ENCODE assay signal across 24 mouse cellular contexts in genomic region chr16:81452988-81453387, GRCm38 (mm10).
DNase-seq lines count a peak whose midpoint lies in the region; ATAC-seq and TF ChIP-seq lines count a peak whose summit lies in the region.
"Had no signal": no experiment of that assay in that cellular context is flagged by ENCODE, and none has a peak within 500 bp of the region (broad histone marks: within the 10 kb centered on the region; RNA-seq: fewer than 3 reads in every experiment).

No protein-coding gene starts in this region.

- H3K9ac ChIP-seq in forebrain, embryonic 16.5 days (replicated peaks; ENCODE audit: low read depth, low read length), result no peak overlapping the region
- no peak overlapping the region for H3K9ac ChIP-seq in forebrain, embryonic 15.5 days (replicated peaks)
- no peak overlapping the region for H3K9ac ChIP-seq in hindbrain, embryonic 15.5 days
- no peak overlapping the region for H3K9ac ChIP-seq in midbrain, embryonic 15.5 days
- no peak overlapping the region for H3K9ac ChIP-seq in hindbrain, postnatal 0 days (replicated peaks; ENCODE audit: low read length)
- H3K9ac ChIP-seq: forebrain, embryonic 12.5 days; heart, embryonic 12.5 days; heart, embryonic 15.5 days had no signal

- no peaks in the 10 kb centered on the region for H3K36me3 ChIP-seq in forebrain, embryonic 16.5 days (ENCODE audit: control insufficient read depth, insufficient read depth)
- H3K36me3 ChIP-seq in forebrain, embryonic 15.5 days, result no peaks in the 10 kb centered on the region
- peaks cover 6% of the 10 kb centered on the region; the same call in 1 of the 2 replicates for H3K36me3 ChIP-seq in hindbrain, embryonic 15.5 days
- H3K36me3 ChIP-seq in hindbrain, embryonic 10.5 days, result no peaks in the 10 kb centered on the region
- no peaks in the 10 kb centered on the region for H3K36me3 ChIP-seq in midbrain, embryonic 15.5 days (replicated peaks)
- no peaks in the 10 kb centered on the region for H3K36me3 ChIP-seq in midbrain, embryonic 10.5 days
- no peaks in the 10 kb centered on the region for H3K36me3 ChIP-seq in hindbrain, postnatal 0 days (ENCODE audit: insufficient read depth, low read length)
- H3K36me3 ChIP-seq: forebrain, embryonic 12.5 days; heart, embryonic 12.5 days; heart, embryonic 15.5 days had no signal

- H3K9me3 ChIP-seq in forebrain, embryonic 16.5 days (ENCODE audit: control insufficient read depth, low read length), result no peaks in the 10 kb centered on the region
- no peaks in the 10 kb centered on the region for H3K9me3 ChIP-seq in forebrain, embryonic 15.5 days
- no peaks in the 10 kb centered on the region for H3K9me3 ChIP-seq in hindbrain, embryonic 15.5 days
- no peaks in the 10 kb centered on the region for H3K9me3 ChIP-seq in hindbrain, embryonic 10.5 days
- H3K9me3 ChIP-seq in midbrain, embryonic 15.5 days, result no peaks in the 10 kb centered on the region
- H3K9me3 ChIP-seq in midbrain, embryonic 10.5 days (replicated peaks), result no peaks in the 10 kb centered on the region
- H3K9me3 ChIP-seq in hindbrain, postnatal 0 days (ENCODE audit: low read length), result no peaks in the 10 kb centered on the region
- H3K9me3 ChIP-seq: forebrain, embryonic 12.5 days; heart, embryonic 12.5 days; heart, embryonic 15.5 days had no signal

- no peaks in the 10 kb centered on the region for H3K27me3 ChIP-seq in forebrain, embryonic 16.5 days (replicated peaks; ENCODE audit: control insufficient read depth, insufficient read depth, low read length)
- no peaks in the 10 kb centered on the region for H3K27me3 ChIP-seq in forebrain, embryonic 15.5 days
- no peaks in the 10 kb centered on the region for H3K27me3 ChIP-seq in hindbrain, embryonic 15.5 days
- H3K27me3 ChIP-seq in hindbrain, embryonic 10.5 days (ENCODE audit: insufficient read depth, poor library complexity, severe bottlenecking), result no peaks in the 10 kb centered on the region
- H3K27me3 ChIP-seq in midbrain, embryonic 15.5 days (replicated peaks), result no peaks in the 10 kb centered on the region
- no peaks in the 10 kb centered on the region for H3K27me3 ChIP-seq in midbrain, embryonic 10.5 days (ENCODE audit: low read depth, poor library complexity, severe bottlenecking)
- H3K27me3 ChIP-seq in hindbrain, postnatal 0 days (ENCODE audit: insufficient read depth, low read length), result no peaks in the 10 kb centered on the region
- H3K27me3 ChIP-seq: forebrain, embryonic 12.5 days; heart, embryonic 12.5 days; heart, embryonic 15.5 days had no signal

- 52% methylated on average over 2 of the region's 2 CpGs for WGBS in forebrain, embryonic 16.5 days
- 51% methylated on average over 2 of the region's 2 CpGs for WGBS in forebrain, embryonic 15.5 days
- WGBS in hindbrain, embryonic 15.5 days, result 62% methylated on average over 2 of the region's 2 CpGs
- 68% methylated on average over 2 of the region's 2 CpGs for WGBS in hindbrain, embryonic 10.5 days
- 60% methylated on average over 2 of the region's 2 CpGs for WGBS in midbrain, embryonic 15.5 days
- WGBS in midbrain, embryonic 10.5 days, result 74% methylated on average over 2 of the region's 2 CpGs
- 49% methylated on average over 2 of the region's 2 CpGs for WGBS in hindbrain, postnatal 0 days

- peak; percentile 57; the same call in 1 of the 2 replicates for ATAC-seq in forebrain, embryonic 16.5 days
- no peak for ATAC-seq in forebrain, embryonic 15.5 days (replicated peaks)
- peak; percentile 72 for ATAC-seq in hindbrain, embryonic 15.5 days (ENCODE audit: low FRiP score, low read depth)
- 0 out of 2 replicates have a peak, but pooled peaks have one; percentile 58 for ATAC-seq in midbrain, embryonic 15.5 days (replicated peaks)
- ATAC-seq in hindbrain, postnatal 0 days, result no peak
- ATAC-seq: CD4-positive, CD25-positive, alpha-beta regulatory T cell, adult 4 months; intestine, postnatal 0 days had no signal

- DNase-seq in hindbrain, embryonic 10.5 days (ENCODE audit: low spot score), result no peak
- no peak for DNase-seq in midbrain, embryonic 10.5 days (ENCODE audit: low spot score)
- peak; percentile 15 for DNase-seq in hindbrain, postnatal 0 days (ENCODE audit: low spot score)
- no peak for DNase-seq in lung, adult 18-20 months
- DNase-seq: adrenal gland, adult 2 months; adrenal gland, postnatal 14 days; cerebellum, adult 11-12 months; cerebellum, adult 8-10 months; cerebellum, postnatal 10 days; cerebellum, postnatal 36 days; embryo, embryonic 11 days; gastrocnemius, postnatal 25 days; heart, adult 18-20 months; heart, postnatal 10 days; heart, postnatal 36 days had no signal

- H3K4me2 ChIP-seq in forebrain, embryonic 16.5 days (ENCODE audit: low read length), result no peak overlapping the region
- no peak overlapping the region for H3K4me2 ChIP-seq in forebrain, embryonic 15.5 days (replicated peaks)
- no peak overlapping the region for H3K4me2 ChIP-seq in hindbrain, embryonic 15.5 days
- H3K4me2 ChIP-seq in midbrain, embryonic 15.5 days, result no peak overlapping the region
- no peak overlapping the region for H3K4me2 ChIP-seq in hindbrain, postnatal 0 days (ENCODE audit: low read depth, low read length)
- H3K4me2 ChIP-seq: forebrain, embryonic 12.5 days; heart, embryonic 12.5 days; heart, embryonic 15.5 days had no signal

- no peak overlapping the region for H3K4me3 ChIP-seq in forebrain, embryonic 16.5 days (replicated peaks; ENCODE audit: low read length)
- H3K4me3 ChIP-seq in forebrain, embryonic 15.5 days, result no peak overlapping the region
- H3K4me3 ChIP-seq in hindbrain, embryonic 15.5 days, result no peak overlapping the region
- no peak overlapping the region for H3K4me3 ChIP-seq in hindbrain, embryonic 10.5 days
- no peak overlapping the region for H3K4me3 ChIP-seq in midbrain, embryonic 15.5 days
- H3K4me3 ChIP-seq in midbrain, embryonic 10.5 days, result no peak overlapping the region
- H3K4me3 ChIP-seq in hindbrain, postnatal 0 days (ENCODE audit: low read length), result no peak overlapping the region
- H3K4me3 ChIP-seq: forebrain, embryonic 12.5 days; heart, embryonic 12.5 days; heart, embryonic 15.5 days had no signal

- no peaks in the 10 kb centered on the region for H3K4me1 ChIP-seq in forebrain, embryonic 16.5 days (replicated peaks; ENCODE audit: control insufficient read depth, insufficient read depth, low read length)
- no peaks in the 10 kb centered on the region for H3K4me1 ChIP-seq in forebrain, embryonic 15.5 days
- H3K4me1 ChIP-seq in hindbrain, embryonic 15.5 days (replicated peaks), result no peaks in the 10 kb centered on the region
- H3K4me1 ChIP-seq in hindbrain, embryonic 10.5 days (replicated peaks), result no peaks in the 10 kb centered on the region
- H3K4me1 ChIP-seq in midbrain, embryonic 15.5 days, result no peaks in the 10 kb centered on the region
- no peaks in the 10 kb centered on the region for H3K4me1 ChIP-seq in midbrain, embryonic 10.5 days
- H3K4me1 ChIP-seq in hindbrain, postnatal 0 days (ENCODE audit: insufficient read depth, low read length), result no peaks in the 10 kb centered on the region
- H3K4me1 ChIP-seq: forebrain, embryonic 12.5 days; heart, embryonic 12.5 days; heart, embryonic 15.5 days had no signal

- TF ChIP-seq CTCF in hindbrain, postnatal 0 days (IDR thresholded peaks at IDR 0.05; ENCODE audit: low read depth), result no peak

- no peak overlapping the region for H3K27ac ChIP-seq in forebrain, embryonic 16.5 days (ENCODE audit: low read length)
- H3K27ac ChIP-seq in forebrain, embryonic 15.5 days (replicated peaks), result no peak overlapping the region
- no peak overlapping the region for H3K27ac ChIP-seq in hindbrain, embryonic 15.5 days (replicated peaks)
- H3K27ac ChIP-seq in hindbrain, embryonic 10.5 days, result no peak overlapping the region
- H3K27ac ChIP-seq in midbrain, embryonic 15.5 days, result no peak overlapping the region
- H3K27ac ChIP-seq in midbrain, embryonic 10.5 days (replicated peaks), result no peak overlapping the region
- H3K27ac ChIP-seq in hindbrain, postnatal 0 days, result no peak overlapping the region
- H3K27ac ChIP-seq: forebrain, embryonic 12.5 days; heart, embryonic 15.5 days had no signal

Comparison
In these comparisons a context has a peak if more than half of its experiments do, and no peak if none do; other contexts are left out.
1. ATAC-seq: peak in forebrain, embryonic 16.5 days (single experiment), hindbrain, embryonic 15.5 days (single experiment) and midbrain, embryonic 15.5 days (single experiment); none in forebrain, embryonic 15.5 days (single experiment) and hindbrain, postnatal 0 days (single experiment).